Mouse (Mus musculus) embryonic facial prominence, embryonic 10.5 days (tissue): ENCODE measurements around the gene Rfx5. TPM values are rescaled to one million over a fixed set of nuclear protein-coding genes. Genes with fewer than 3 reads are reported as not detected.
A peak's percentile ranks its signal among the peaks of the same experiment; 100 is the strongest.
"Not testable (repeated sequence)": the region's sequence is repeated elsewhere in the genome, so short reads cannot be mapped to it uniquely, and the experiment has no call there.

Experiments used
- DNase-seq: peaks from one replicate; pipeline ENCODE4 v3.0.0-alpha.2; 2017; ENCODE audit warnings: low spot score
- H3K27ac ChIP-seq: fragments of 300-500 bp; sonication (generic); replicated peaks from 2 replicates; pipeline ENCODE4 v1.5.1; 2016; ENCODE audit warnings: mild to moderate bottlenecking
- H3K27me3 ChIP-seq: fragments of 300-500 bp; sonication (generic); replicated peaks from 2 replicates; pipeline ENCODE4 v1.6.1; 2016; ENCODE audit warnings: low read depth, mild to moderate bottlenecking; ENCODE audit not compliant: poor library complexity, severe bottlenecking
- H3K36me3 ChIP-seq: fragments of 300-500 bp; sonication (generic); replicated peaks from 2 replicates; pipeline ENCODE4 v1.6.1; 2016; ENCODE audit warnings: mild to moderate bottlenecking, moderate library complexity
- H3K4me1 ChIP-seq: fragments of 300-500 bp; sonication (generic); 2 replicates; pipeline ENCODE4 v1.6.1; 2016
- H3K4me3 ChIP-seq: fragments of 300-500 bp; sonication (generic); 2 replicates; pipeline ENCODE4 v1.5.1; 2016; ENCODE audit warnings: mild to moderate bottlenecking, moderate library complexity
- H3K9me3 ChIP-seq: fragments of 300-500 bp; sonication (generic); 2 replicates; pipeline ENCODE4 v1.6.1; 2016; ENCODE audit warnings: mild to moderate bottlenecking
- WGBS: fragments of 180-500 bp; shearing (Covaris S2); methylation state at CpG from one replicate; pipeline ENCODE4 v1.1.7; 2016; 5-methylcytosine and 5-hydroxymethylcytosine counted together
- polyA plus RNA-seq: library from polyadenylated mRNA; unstranded; fragments of >200 nt; fragmentation: Nextera tagmentation; extraction: Ambion mirVana; gene quantifications from 2 replicates; pipeline ENCODE4 v1.2.1, GENCODE M21; 2016

Gene Rfx5
- 6.9 and 7.0 TPM in 2 replicates for polyA plus RNA-seq

DNA sequence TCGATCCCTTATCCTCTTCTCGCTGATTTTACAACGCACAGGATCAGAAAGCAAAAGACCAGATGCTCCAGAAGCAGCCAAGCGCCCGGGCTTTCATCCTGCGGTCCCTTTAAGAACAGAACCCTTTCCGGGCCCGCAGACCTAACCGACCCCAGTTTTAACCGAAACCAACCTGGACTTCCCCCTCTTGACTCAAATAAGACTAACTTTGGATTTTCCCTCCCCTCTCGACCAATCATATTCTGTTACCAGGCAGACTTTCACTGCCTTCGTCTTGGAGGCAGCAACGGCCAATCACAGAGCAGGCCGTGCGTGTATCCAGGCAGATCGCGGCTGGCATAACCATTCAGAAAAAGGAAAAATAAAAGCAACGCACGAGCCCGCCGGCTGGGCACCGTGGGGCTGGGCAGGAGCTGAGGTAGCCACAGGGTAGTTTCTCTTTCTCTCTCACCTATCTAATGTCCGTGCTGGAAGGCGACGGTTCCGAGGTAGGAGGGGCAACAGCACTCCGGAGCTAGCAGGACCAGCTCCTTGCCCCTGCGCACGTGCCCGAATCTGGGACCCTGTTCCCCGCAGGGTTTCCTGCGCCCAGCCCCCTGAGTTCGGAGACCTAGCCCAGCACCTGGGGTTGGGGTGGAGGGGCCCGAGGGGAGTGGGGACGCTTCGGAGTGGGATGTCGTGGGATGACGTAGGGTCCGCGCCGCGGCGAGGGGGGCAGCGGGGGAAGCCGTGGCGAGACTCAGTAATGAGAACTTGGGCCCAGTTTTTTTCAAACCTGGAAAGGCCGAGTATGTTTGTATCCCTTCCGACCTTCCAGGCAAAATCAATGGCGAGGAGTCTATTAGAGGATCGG, at the start of gene Rfx5:
Gene Rfx5 (plus strand): TSS at position 312 of the 853 bp plus-strand sequence.
- H3K36me3 ChIP-seq, result peaks cover 40% of the 10 kb centered on the region
- H3K27ac ChIP-seq, result peak within 1 kb of the TSS; percentile 97
- peak within 1 kb of the TSS; percentile 83 for H3K4me3 ChIP-seq
- H3K9me3 ChIP-seq, result no peaks in the 10 kb centered on the region
- peaks cover 22% of the 10 kb centered on the region for H3K4me1 ChIP-seq
- H3K27me3 ChIP-seq, result no peaks in the 10 kb centered on the region
- DNase-seq, result peak; percentile 93
- under 1% methylated on average over 50 of the region's 50 CpGs for WGBS

DNA sequence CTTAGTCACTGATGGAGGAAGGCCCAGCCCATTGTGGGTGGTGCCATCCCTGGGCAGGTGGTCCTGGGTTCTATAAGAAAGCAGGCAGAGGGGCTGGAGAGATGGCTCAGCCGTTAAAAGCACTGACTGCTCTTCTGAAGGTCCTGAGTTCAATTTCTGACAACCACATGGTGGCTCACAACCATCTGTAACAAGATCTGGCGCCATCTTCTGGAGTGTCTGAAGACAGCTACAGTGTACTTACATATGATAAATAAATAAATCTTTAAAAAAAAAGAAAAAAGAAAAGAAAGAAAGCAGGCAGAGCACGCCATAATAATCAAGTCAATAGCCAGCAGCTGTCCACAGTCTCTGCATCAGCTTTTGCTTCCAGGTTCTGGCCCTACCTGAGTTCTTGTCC, 49.1 kb upstream of the Rfx5 start:
- H3K36me3 ChIP-seq, H3K27ac ChIP-seq, DNase-seq, H3K4me1 ChIP-seq, H3K9me3 ChIP-seq, H3K4me3 ChIP-seq, H3K27me3 ChIP-seq: not testable (repeated sequence)
- whole genome bisulfite sequencing, result 62% methylated on average over 3 of the region's 3 CpGs

DNA sequence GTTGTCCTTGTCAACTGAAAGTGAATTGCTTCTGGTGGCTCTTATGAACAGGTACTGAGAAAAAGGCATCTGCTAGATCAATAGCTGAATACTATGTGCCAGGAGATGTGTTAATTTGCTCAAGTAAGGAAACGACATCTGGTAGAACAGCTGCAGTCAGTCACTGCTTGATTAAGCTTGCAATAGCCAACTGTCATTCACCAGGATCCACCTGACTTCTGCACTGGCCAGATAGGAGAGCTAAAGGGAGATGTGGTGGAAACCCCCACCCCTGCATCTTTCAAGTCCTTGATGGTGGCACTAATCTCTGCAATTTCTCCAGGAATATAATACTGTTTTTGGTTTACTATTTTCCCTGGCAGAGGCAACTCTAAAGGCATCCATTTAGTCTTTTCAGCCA, 47.4 kb upstream of the Rfx5 start:
- no peaks in the 10 kb centered on the region for H3K36me3 ChIP-seq
- no peaks in the 10 kb centered on the region for H3K9me3 ChIP-seq
- no peaks in the 10 kb centered on the region for H3K27me3 ChIP-seq
- no peak overlapping the region for H3K4me3 ChIP-seq
- no peaks in the 10 kb centered on the region for H3K4me1 ChIP-seq
- 68% methylated on average over 1 of the region's 1 CpGs for WGBS
- H3K27ac ChIP-seq, result no peak overlapping the region
- DNase-seq, result no peak

DNA sequence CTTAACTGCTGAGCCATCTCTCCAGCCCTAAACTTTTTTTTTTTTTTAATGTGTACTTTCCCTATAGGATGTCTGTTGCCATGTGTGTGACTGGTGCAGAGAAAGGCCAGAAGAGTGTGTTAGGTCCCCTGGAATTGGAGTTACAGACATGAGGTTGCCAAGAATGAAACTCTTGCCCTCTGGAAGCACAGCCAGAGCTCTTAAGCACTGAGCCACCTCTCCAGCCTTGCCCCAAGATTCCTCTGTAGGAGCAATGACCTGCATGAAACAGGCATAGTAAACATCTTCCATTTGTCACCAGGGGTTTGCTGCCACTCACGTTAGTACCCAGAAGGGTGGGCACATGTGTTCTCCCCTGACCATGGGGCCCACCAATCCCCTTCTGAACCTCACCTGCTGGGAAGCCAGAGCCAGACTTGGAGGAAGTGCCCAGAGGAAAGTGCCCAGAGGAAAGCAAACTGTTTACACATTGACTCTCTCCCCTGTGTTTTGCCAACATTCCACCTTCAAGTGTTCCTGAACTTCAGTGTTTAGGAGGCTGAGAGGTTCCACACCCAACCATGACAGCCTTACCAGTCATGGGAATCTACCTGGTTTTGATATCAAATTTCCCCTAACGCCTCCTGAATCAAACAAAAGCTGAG, 42.7 kb upstream of the Rfx5 start:
- 77% methylated on average over 2 of the region's 2 CpGs for WGBS
- Histone ChIP-seq H3K27ac (no peak overlapping the region), H3K36me3 (no peaks in the 10 kb centered on the region), H3K4me3 (no peak overlapping the region), H3K27me3 (no peaks in the 10 kb centered on the region), H3K9me3 (no peaks in the 10 kb centered on the region), H3K4me1 (no peaks in the 10 kb centered on the region)
- DNase-seq, result no peak

DNA sequence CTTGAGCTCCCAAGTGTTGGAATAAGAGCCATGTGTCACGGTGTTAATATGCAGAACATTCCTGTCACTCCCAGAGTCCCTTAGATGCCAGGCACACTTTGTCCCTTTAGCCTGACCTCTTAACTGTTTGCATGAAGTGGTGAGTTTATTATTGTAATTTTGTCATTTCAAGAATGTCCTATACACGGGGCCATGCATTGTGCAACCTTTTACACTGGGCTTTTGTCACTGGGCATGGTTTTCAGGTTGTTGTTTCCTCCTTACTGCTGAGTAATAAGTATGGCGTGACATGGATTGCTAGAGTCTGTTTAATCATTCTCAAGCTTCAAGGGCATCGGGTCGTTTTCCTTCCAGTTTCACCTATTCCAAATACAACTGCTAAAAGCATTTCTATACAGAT, 40.1 kb upstream of the Rfx5 start:
- Histone ChIP-seq H3K27me3 (no peaks in the 10 kb centered on the region), H3K4me3 (no peak overlapping the region), H3K27ac (no peak overlapping the region), H3K4me1 (peaks cover 7% of the 10 kb centered on the region), H3K36me3 (no peaks in the 10 kb centered on the region), H3K9me3 (no peaks in the 10 kb centered on the region)
- no peak for DNase-seq
- 74% methylated on average over 5 of the region's 5 CpGs for WGBS

DNA sequence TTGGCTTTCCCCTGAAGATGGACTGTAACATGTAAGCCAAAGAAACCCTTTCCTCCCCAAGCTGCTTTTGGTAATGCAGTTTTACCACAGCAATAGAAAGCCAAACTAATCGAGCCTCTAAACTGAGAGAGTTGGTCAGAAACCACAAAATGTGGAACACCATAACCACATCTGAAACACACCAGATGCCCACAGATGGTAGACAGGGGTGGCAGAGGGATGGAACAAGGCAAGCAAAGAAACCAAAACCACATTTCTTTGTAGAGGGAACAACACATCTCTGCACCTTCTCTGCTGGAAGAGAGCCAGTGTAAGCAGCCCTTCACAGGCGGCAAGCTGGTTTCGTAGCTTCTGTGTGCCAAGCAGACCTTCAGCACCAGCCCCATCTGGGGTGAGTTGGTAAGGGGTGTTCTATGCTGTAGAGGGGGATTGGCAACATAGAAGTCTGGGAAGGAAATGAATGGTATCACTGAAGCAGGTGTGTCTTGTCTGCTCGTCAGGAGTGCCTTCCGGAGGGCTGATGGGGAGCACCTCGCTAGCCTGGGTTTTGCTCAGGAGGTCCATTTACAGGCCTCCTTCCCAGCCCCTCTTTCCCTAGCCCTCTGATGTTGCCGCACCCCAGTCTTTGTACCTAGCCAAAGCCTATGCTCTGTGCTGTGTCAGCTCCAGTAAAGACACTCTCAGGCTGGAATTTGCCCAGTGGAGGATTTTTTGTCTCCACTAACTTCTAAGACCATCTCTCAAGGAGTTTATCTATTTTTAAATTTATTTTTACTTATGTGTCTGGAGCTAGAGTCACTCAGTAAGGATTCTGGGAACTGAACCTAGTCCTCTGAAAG, 37.8 kb upstream of the Rfx5 start:
- H3K27me3 ChIP-seq, result no peaks in the 10 kb centered on the region
- H3K36me3 ChIP-seq, result no peaks in the 10 kb centered on the region
- 92% methylated on average over 7 of the region's 7 CpGs for WGBS
- H3K4me1 ChIP-seq, result peaks cover 7% of the 10 kb centered on the region
- H3K9me3 ChIP-seq, result no peaks in the 10 kb centered on the region
- no peak for DNase-seq
- H3K27ac ChIP-seq, result no peak overlapping the region
- no peak overlapping the region for H3K4me3 ChIP-seq

DNA sequence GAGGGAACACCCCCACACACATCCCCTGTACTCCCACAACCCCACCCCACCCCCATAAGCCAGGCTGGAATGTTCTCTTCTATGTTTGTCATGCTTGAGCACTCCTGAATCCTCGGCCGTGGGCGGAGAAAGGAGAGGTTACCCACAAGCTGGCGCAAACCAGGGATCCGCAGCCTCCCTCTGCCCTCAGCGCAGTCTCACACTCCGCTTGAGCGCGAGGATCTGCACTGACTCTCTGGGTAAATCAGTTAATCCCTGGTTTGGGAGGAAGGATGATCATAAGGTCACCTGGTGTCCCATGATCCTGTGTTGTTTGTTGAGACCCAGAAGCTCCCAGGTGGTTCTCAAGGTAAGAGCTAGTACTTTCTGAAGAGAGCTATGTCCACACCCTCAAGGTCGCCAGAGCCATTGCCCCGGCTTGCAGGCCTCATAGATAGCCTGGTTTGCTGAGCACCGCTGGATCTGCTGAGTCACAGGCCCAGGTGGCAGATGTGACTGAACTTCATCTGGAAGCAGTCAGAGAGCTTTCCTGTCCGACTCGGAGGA, 36.0 kb upstream of the Rfx5 start:
- H3K4me3 ChIP-seq, result no peak overlapping the region
- no peaks in the 10 kb centered on the region for H3K9me3 ChIP-seq
- no peaks in the 10 kb centered on the region for H3K27me3 ChIP-seq
- peak; percentile 14 for DNase-seq
- H3K27ac ChIP-seq, result no peak overlapping the region
- H3K4me1 ChIP-seq, result peaks cover 7% of the 10 kb centered on the region
- WGBS, result 58% methylated on average over 14 of the region's 14 CpGs
- no peaks in the 10 kb centered on the region for H3K36me3 ChIP-seq

DNA sequence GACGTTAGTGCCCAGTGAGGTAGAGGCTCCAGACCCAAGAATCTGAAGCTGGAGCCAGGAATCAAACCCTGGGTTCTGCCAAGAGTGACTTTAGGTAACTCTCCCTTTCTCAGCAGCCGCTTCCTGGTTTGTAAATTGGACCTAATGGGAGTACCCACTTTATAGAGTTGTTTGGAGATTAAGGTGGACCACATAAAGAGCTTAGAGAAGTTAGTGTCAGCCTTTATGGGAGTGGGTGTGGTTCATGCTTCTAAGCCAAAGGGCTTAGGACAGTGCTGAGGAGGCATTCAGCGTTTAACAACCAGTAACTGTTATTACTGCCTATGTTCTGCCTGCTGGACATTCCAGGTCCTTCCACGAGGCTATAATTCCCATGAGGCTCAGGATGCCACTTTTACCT, 35.0 kb upstream of the Rfx5 start:
- Histone ChIP-seq H3K4me3 (no peak overlapping the region), H3K9me3 (no peaks in the 10 kb centered on the region), H3K27me3 (no peaks in the 10 kb centered on the region), H3K27ac (no peak overlapping the region), H3K36me3 (no peaks in the 10 kb centered on the region), H3K4me1 (peaks cover 7% of the 10 kb centered on the region)
- DNase-seq, result no peak
- WGBS, result 83% methylated on average over 4 of the region's 4 CpGs

DNA sequence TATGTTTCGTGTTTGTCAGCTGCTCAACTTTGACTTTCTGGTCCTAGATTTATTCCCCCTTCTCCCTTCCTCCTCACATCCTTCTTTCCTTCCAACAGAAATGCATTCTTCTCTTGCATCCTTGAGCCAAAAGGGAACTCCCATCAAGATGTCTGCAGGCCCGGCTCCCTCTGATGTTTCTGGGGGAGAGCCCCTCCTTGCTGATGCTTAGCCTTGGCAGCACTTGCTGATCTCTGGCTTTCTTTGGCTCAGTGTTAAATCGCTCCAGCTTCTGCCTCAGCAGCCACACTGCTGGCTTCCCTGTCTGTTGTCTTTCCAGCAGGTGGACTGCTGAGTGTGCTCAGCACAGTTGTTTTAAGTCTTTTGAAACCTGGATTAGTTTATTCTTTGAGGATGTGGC, 32.8 kb upstream of the Rfx5 start:
- H3K27me3 ChIP-seq, result no peaks in the 10 kb centered on the region
- 60% methylated on average over 3 of the region's 3 CpGs for WGBS

DNA sequence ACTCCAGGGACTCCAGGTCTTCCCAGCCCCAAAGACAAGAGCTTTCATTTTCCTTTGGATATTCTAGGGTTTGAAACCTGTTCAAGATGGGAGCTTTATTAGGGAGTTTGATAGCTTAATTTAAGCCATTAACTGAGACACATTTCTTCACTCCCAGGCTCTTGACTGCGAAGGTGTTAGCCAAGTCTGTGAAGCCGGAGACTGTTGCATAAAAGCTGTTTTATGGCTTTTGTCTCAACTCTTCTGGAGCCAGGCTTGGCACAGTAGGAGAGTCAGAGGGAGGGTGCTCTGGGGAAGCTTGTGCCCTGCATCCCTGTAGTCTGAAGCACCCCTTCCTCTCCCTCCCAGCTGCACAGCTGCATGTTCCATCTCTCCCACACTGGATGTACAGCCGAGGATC, 31.5 kb upstream of the Rfx5 start:
- DNase-seq, result no peak
- 68% methylated on average over 3 of the region's 3 CpGs for WGBS
- H3K36me3 ChIP-seq, result no peaks in the 10 kb centered on the region
- peaks cover 7% of the 10 kb centered on the region for H3K4me1 ChIP-seq
- H3K27ac ChIP-seq, result no peak overlapping the region
- no peak overlapping the region for H3K4me3 ChIP-seq
- H3K27me3 ChIP-seq, result no peaks in the 10 kb centered on the region
- no peaks in the 10 kb centered on the region for H3K9me3 ChIP-seq

More for the DNA sequence above, 32.8 kb upstream of the Rfx5 start:
- Histone ChIP-seq H3K4me1 (peaks cover 7% of the 10 kb centered on the region), H3K36me3 (no peaks in the 10 kb centered on the region), H3K27ac (no peak overlapping the region), H3K9me3 (no peaks in the 10 kb centered on the region), H3K4me3 (no peak overlapping the region)
- DNase-seq, result no peak

DNA sequence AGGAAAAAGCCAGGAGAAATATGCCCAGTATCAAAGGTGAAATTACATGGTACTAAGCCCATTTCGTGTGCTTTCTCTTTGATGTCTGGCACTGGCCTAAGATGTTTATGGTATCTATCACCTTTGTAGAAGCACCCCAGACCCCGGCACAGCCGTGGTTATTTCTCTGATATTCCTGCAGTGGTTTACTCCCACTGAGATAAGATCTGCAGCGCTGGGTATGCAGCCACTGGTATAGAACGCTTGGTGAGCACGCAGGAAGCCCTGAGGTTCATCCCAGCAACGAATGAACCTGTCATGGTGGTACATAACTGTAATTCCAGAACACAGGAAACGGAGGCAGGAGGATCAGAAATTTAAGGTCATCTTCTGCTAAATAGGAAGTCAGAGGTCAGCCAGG, 29.2 kb upstream of the Rfx5 start:
- 79% methylated on average over 8 of the region's 8 CpGs for WGBS
- Histone ChIP-seq H3K4me3 (no peak overlapping the region), H3K27me3 (no peaks in the 10 kb centered on the region), H3K27ac (no peak overlapping the region), H3K36me3 (no peaks in the 10 kb centered on the region), H3K4me1 (no peaks in the 10 kb centered on the region), H3K9me3 (no peaks in the 10 kb centered on the region)
- no peak for DNase-seq

DNA sequence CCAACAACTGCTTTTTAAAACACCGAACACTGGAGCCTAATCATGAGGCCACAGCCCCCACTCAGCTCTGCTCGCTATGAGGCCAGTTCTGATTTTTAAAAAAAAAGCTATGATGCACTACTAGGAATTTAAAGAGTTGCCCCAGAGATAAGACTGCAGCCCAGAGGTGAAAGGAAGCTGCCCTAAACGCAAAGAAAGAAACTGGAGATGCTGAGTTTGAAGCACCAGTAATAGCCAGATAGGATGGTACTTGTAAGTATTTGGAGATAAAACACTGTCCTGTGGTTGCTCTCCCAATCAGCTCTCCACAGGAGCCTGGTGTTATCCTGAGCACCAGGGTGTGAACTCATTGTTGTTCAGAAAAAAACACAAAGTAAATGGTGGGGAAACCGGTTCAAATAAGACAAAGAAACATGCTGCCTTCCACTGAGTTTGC, 27.6 kb upstream of the Rfx5 start:
- DNase-seq, H3K36me3 ChIP-seq, H3K4me3 ChIP-seq, H3K4me1 ChIP-seq, H3K9me3 ChIP-seq, H3K27ac ChIP-seq, H3K27me3 ChIP-seq: not testable (repeated sequence)
- 51% methylated on average over 4 of the region's 4 CpGs for WGBS
